24 mouse cellular contexts compared by ENCODE assay signal in genomic region chrX:76137729-76138128, GRCm38 (mm10).
A peak's percentile ranks its signal among the peaks of the same experiment; 100 is the strongest.
DNase-seq lines count a peak whose midpoint lies in the region; ATAC-seq and TF ChIP-seq lines count a peak whose summit lies in the region.
"Had no signal": no experiment of that assay in that cellular context is flagged by ENCODE, and none has a peak within 500 bp of the region (broad histone marks: within the 10 kb centered on the region; RNA-seq: fewer than 3 reads in every experiment).

No protein-coding gene starts in this region.

- no peak overlapping the region for H3K9ac ChIP-seq in embryonic facial prominence, embryonic 11.5 days (replicated peaks; ENCODE audit: low read length)
- H3K9ac ChIP-seq in limb, embryonic 13.5 days = no peak overlapping the region
- H3K9ac ChIP-seq: forebrain, postnatal 0 days; hindbrain, embryonic 12.5 days; liver, embryonic 13.5 days had no signal

- DNase-seq in embryonic facial prominence, embryonic 11.5 days (ENCODE audit: low spot score) = peak; percentile 18
- no peak for DNase-seq in embryonic facial prominence, embryonic 10.5 days (ENCODE audit: low spot score)
- DNase-seq in left cerebral cortex, postnatal 4 days = peak; percentile 9
- no peak for DNase-seq in left cerebral cortex, adult 18-20 months (ENCODE audit: low spot score in 2 of 2)
- DNase-seq in brain, embryonic 14.5 days (ENCODE audit: low read depth) = peak; percentile 26
- no peak for DNase-seq in retina, postnatal 1 day
- no peak for DNase-seq in right cerebral cortex, adult 18-20 months
- DNase-seq: cerebellum, adult 9-10 months; forebrain, postnatal 0 days; gastrocnemius, postnatal 25 days; heart, adult 11 months; heart, postnatal 36 days; kidney, postnatal 25 days; liver, embryonic 13.5 days; lung, adult 2 months; lung, postnatal 14 days; midbrain, embryonic 14.5 days had no signal

- H3K27ac ChIP-seq in embryonic facial prominence, embryonic 11.5 days (replicated peaks; ENCODE audit: low read depth, low read length) = no peak overlapping the region
- no peak overlapping the region for H3K27ac ChIP-seq in embryonic facial prominence, embryonic 10.5 days (replicated peaks)
- no peak overlapping the region for H3K27ac ChIP-seq in limb, embryonic 13.5 days
- H3K27ac ChIP-seq: forebrain, embryonic 10.5 days; hindbrain, embryonic 12.5 days; layer of hippocampus, adult 2 months; liver, embryonic 13.5 days had no signal

- H3K4me2 ChIP-seq in embryonic facial prominence, embryonic 11.5 days (ENCODE audit: low read depth, low read length) = no peak overlapping the region
- H3K4me2 ChIP-seq in limb, embryonic 13.5 days (replicated peaks) = no peak overlapping the region
- H3K4me2 ChIP-seq: heart, embryonic 11.5 days; hindbrain, embryonic 12.5 days; liver, embryonic 13.5 days had no signal

- 35% methylated on average over 2 of the region's 2 CpGs for WGBS in embryonic facial prominence, embryonic 11.5 days
- WGBS in embryonic facial prominence, embryonic 10.5 days = 48% methylated on average over 2 of the region's 2 CpGs
- WGBS in limb, embryonic 13.5 days = 15% methylated on average over 2 of the region's 2 CpGs

- no peak for TF ChIP-seq CTCF in brain, embryonic 14.5 days (IDR thresholded peaks at IDR 0.05; ENCODE audit: borderline replicate concordance, extremely low read depth, insufficient read depth, insufficient read length)

- no peaks in the 10 kb centered on the region for H3K36me3 ChIP-seq in embryonic facial prominence, embryonic 11.5 days (replicated peaks; ENCODE audit: control insufficient read depth, insufficient read depth, low read depth, low read length)
- no peaks in the 10 kb centered on the region for H3K36me3 ChIP-seq in embryonic facial prominence, embryonic 10.5 days (replicated peaks)
- no peaks in the 10 kb centered on the region for H3K36me3 ChIP-seq in limb, embryonic 13.5 days
- H3K36me3 ChIP-seq: forebrain, embryonic 10.5 days; hindbrain, embryonic 12.5 days; liver, embryonic 13.5 days had no signal

- H3K9me3 ChIP-seq in embryonic facial prominence, embryonic 11.5 days (replicated peaks; ENCODE audit: control insufficient read depth, low read length) = no peaks in the 10 kb centered on the region
- H3K9me3 ChIP-seq in embryonic facial prominence, embryonic 10.5 days = 0 out of 2 replicates have a peak, but pooled peaks cover 2% of the 10 kb centered on the region
- no peaks in the 10 kb centered on the region for H3K9me3 ChIP-seq in limb, embryonic 13.5 days
- H3K9me3 ChIP-seq: forebrain, embryonic 10.5 days; hindbrain, embryonic 12.5 days; liver, embryonic 13.5 days had no signal

- no peak overlapping the region for H3K4me3 ChIP-seq in embryonic facial prominence, embryonic 11.5 days (ENCODE audit: low read depth, low read length)
- no peak overlapping the region for H3K4me3 ChIP-seq in embryonic facial prominence, embryonic 10.5 days
- no peak overlapping the region for H3K4me3 ChIP-seq in limb, embryonic 13.5 days
- H3K4me3 ChIP-seq: forebrain, embryonic 10.5 days; hindbrain, embryonic 12.5 days; layer of hippocampus, adult 2 months; liver, embryonic 13.5 days had no signal

- ATAC-seq in embryonic facial prominence, embryonic 11.5 days (replicated peaks; ENCODE audit: insufficient number of reproducible peaks, low FRiP score, low TSS enrichment, low read depth) = 0 out of 2 replicates have a peak, but pooled peaks have one; percentile 52
- peak; percentile 81; the same call in 1 of the 2 replicates for ATAC-seq in limb, embryonic 13.5 days (ENCODE audit: low FRiP score, low read depth)
- ATAC-seq: CD4-positive, CD25-positive, alpha-beta regulatory T cell, adult 4 months; forebrain, postnatal 0 days; intestine, embryonic 16.5 days had no signal

- intact Hi-C loops in left cerebral cortex, postnatal 4 days (cut with DNase I) = no loop called here

- no peak for TF ChIP-seq POLR2A in brain, embryonic 14.5 days (IDR thresholded peaks at IDR 0.05; ENCODE audit: borderline replicate concordance, extremely low read depth, insufficient read depth, insufficient read length, poor library complexity, severe bottlenecking)

- no peaks in the 10 kb centered on the region for H3K27me3 ChIP-seq in embryonic facial prominence, embryonic 11.5 days (ENCODE audit: control insufficient read depth, insufficient read depth, low read length)
- H3K27me3 ChIP-seq in embryonic facial prominence, embryonic 10.5 days (replicated peaks; ENCODE audit: low read depth, poor library complexity, severe bottlenecking) = no peaks in the 10 kb centered on the region
- no peaks in the 10 kb centered on the region for H3K27me3 ChIP-seq in limb, embryonic 13.5 days
- H3K27me3 ChIP-seq: hindbrain, embryonic 12.5 days; liver, embryonic 13.5 days had no signal

- no peaks in the 10 kb centered on the region for H3K4me1 ChIP-seq in embryonic facial prominence, embryonic 11.5 days (ENCODE audit: control insufficient read depth, insufficient read depth, low read length)
- no peaks in the 10 kb centered on the region for H3K4me1 ChIP-seq in embryonic facial prominence, embryonic 10.5 days
- H3K4me1 ChIP-seq in limb, embryonic 13.5 days = 0 out of 2 replicates have a peak, but pooled peaks cover 5% of the 10 kb centered on the region
- H3K4me1 ChIP-seq: forebrain, embryonic 10.5 days; hindbrain, embryonic 12.5 days; liver, embryonic 13.5 days had no signal

Comparison
In these comparisons a context has a peak if more than half of its experiments do, and no peak if none do; other contexts are left out.
1. DNase-seq: peak in embryonic facial prominence, embryonic 11.5 days (single experiment), left cerebral cortex, postnatal 4 days (single experiment) and brain, embryonic 14.5 days (single experiment); none in embryonic facial prominence, embryonic 10.5 days (single experiment), left cerebral cortex, adult 18-20 months (0 of 2), retina, postnatal 1 day (single experiment) and right cerebral cortex, adult 18-20 months (single experiment).